Mouse (Mus musculus): ENCODE results near the gene Grap2.

DNA sequence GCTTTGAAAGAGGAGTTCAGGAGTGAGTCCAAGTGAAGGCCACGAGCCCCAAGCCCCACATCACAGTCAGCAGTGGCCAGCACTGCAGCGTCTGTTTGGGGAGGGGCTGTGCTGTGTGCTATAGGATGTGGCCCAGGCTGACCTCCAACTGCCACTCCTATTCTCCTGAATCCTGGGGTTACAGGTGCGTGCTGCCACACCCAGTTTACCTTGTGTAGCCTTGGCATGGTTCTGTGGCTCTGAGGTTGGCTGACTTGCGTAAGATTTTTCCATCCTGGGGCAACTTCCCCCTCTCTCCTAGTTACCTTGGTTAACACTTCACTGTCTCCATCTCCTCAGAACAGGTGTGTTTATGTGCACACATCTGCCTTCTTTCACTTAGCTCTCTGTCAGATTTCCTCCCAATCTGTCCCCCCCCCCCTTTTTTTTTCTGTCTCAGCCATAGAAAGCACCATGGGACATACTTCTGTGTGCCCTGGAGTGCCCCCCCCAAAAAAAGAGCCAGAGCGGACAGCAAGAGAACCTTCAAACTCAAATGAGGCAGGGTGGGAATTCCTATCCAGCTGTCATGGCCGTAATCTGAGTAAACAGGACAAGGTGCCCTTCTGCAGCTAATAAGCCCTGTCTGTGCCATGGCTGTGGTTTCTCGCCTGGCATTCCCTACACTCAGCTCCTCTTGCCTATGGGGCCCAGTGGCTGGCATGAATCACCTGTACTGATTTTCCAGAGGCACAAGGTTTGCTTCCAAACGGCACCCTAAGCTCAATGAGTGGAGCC, 129.3 kb downstream of the Grap2 start:
- TF ChIP-seq CTCF (IDR thresholded peaks at IDR 0.05; ENCODE audit: control insufficient read depth, insufficient read depth, insufficient read length): no peak
- TF ChIP-seq USF1 (IDR thresholded peaks at IDR 0.05; ENCODE audit: low read depth): no peak
- no peak for TF ChIP-seq FOSL1 (IDR thresholded peaks at IDR 0.05; ENCODE audit: insufficient read depth, low read length, poor library complexity, severe bottlenecking)
- no peak for TF ChIP-seq MYOG (IDR thresholded peaks at IDR 0.05; ENCODE audit: control insufficient read depth, extremely low read depth, insufficient read length)
- no peak for TF ChIP-seq MAX (IDR thresholded peaks at IDR 0.05)
